Mouse (Mus musculus): ENCODE measurements around the gene Sema4a.

Sema4a gene

DNA sequence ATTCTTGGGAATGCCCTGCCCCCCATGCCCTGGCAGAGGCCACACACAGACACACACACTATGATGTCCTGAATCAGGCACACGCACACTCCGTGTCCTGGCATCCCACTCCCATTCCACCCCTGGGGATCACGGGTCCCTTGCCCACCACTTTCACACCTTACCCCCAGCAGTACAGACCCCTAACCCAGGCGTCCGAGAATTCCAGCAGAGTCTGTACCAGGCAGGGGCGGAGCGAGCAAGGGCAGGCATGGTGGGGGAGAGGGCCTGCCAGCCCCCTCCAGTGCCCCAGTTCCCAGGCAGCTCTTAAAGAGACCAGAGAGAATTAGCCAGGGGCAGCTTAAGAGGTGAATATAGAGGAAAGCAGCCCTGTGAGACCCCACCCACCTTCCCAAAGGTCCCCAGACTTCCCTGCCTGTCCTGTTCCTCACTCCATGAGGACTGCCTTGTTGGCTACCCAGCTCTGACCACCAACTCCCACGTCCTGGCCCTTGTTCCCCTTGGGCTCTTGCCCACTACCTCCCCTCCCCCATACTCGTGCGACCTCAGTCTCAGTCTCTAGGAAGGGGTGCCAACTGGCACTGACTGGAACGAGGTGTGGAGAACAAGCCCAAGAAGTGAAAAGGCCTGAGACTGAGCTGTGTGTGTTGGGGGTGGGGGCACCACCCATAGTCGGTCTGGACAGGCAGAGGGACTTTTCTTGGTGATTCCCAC, at the start of gene Sema4a:
TSS of gene Sema4a (minus strand) at position 200 of the 714 bp plus-strand sequence.
- DNase-seq (ENCODE audit: low read depth, low spot score) = no peak

DNA sequence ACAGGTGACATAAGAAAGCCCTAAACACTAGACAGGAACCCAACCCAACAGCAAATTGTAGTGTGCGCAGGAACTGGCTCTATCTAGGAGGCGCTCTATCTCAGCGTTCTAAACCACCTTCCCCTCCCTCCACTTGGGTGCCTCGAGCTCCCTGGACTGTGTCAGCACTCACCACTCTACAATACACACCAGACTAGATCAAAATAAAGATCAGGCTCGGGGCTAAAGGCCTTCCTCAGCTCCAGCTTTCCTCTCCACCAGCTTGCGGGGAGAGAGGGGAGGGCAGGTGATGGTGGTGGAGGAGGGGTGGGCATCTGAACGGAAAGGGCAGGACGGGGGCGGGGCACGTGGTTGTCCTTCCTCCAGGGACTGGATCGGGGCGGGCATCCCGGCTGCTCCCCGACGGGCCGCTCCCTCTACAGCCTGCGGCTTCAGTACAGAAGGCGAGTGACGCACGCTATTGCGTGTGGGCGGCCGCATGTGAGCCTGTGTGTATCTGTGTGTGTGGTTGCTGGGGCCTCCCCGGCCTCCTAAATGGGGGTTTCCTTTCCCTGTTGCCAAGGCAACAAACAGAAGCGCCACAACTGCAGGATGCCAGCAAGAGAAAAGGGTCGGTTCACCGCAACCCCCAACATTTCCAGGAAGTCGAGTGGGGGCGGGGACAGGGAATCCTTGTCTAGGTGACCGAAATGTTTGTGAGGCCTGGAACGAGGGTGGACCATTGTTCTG, 48.9 kb upstream of the Sema4a start, which contains the start of gene Lmna:
TSS of gene Lmna (minus strand) at position 265 of the 729 bp plus-strand sequence.
- DNase-seq (ENCODE audit: low read depth, low spot score) = no peak

DNA sequence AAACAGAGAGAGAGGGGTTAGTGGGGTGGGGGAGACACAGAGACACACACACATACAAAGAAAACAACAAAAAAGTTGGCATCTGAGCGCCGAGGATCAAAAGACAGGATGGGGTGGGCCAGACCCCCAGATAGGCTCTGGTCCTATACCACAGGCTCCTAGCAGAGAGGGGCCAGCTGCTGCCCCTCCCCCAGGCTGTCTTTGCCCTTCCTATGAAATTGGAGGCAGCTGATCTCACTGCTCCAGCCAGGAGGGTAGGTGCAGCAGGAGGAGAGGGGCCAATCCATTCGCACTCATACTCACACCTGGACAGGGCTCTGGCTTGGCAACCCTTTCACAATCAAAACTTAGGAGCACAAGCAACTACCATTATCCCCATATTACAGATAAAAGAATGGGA, 48.3 kb upstream of the Sema4a start:
- no peak for DNase-seq (ENCODE audit: low read depth, low spot score)

DNA sequence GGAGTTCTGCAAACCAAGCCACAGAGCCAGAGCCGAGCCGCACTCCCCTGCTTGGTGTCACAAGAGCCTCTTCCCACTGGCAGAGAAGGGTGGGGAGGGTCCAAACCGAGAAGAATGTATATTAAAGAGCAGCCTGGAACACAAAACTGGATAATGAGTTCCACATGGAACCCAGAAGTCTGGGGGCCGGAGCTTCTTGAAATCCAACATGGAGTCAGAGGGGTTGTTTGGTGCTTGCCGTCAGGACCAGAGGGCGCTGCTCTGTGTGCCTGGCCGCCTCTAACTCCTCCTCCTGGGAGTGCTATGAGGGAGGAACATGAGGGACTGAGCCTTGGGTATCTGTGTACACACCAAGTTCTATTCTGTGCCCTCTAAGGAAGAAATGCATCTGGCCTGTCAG, 44.8 kb upstream of the Sema4a start:
- no peak for DNase-seq (ENCODE audit: low read depth, low spot score)

DNA sequence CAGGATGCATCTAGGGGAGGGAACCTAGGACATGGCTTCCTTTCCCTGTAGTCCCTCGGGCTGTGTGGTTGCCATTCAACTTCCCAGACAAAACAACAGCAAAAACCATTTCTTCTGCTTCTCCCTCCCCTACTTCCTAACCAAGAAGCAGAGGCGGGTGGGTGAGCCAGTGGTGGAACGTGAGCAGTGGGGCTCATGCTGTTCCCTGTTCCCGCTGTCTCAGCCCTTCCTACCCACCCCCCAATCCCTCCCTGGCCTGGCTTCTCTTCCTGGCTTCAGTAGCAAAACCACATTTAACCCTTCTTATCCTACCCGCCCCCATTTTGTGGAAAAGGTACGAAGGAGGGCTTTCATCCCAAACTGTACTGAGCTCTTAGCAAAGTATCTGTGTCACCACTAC, 44.1 kb upstream of the Sema4a start:
- no peak for DNase-seq (ENCODE audit: low read depth, low spot score)

DNA sequence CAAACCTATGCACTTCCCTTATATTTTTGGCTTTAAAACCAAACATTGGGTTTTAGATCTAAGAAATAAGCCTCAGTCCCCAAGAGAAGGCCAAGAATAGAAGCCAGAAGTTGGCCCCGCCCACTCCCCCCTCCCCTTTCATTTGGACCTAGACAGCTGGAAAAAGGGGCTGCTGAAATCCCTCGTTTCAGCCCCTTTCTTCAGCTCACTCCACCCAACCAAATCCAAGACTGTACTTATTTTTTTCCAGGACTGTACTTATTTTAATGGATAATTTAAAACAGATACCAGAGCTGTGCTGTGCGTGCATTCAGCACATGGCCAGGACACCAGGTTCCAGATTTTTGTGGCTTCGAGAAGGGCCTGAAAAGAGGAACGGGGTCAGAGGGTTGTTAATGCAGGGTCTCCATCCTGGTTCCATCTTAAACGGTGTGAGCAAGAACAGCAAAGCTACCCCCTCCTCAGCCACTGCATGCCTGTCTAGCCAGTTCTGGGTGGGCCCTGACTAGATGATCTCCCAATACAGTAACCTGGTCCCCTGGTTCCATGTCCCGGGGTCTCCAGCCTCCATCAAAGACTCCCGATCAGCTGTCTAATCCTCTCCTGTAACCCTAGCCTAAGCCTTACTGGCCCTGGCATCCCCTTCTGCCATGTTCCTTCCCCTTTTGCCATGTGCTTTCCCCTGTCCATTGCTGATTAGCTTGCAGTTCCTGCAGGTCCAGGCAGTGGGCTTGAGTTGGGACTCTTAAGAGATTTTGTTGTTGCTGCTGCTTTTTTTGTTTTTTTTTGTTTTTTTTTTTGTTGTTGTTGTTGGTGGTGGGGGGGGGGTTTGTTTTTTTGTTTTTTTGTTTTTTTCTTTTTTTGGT, 43.1 kb upstream of the Sema4a start:
- no peak for DNase-seq (ENCODE audit: low read depth, low spot score)

DNA sequence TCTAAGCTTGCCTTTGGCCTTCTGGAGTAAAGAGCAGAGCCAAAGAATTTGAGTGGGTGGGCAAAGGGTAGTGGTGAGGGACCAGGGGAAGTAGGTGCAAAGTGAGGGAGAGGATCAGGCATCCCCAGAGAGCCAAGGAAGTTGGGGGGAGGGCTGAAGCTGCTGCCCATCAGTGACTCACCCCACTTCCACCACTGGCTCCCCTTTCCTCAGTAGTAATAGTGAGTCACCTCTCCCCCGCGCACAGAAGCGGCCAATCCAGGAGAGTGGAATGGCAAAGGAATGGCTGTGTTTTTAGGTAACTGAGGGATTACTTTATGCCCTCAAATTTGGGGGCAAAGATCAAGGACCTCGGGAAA, 42.5 kb upstream of the Sema4a start:
- no peak for DNase-seq (ENCODE audit: low read depth, low spot score)

DNA sequence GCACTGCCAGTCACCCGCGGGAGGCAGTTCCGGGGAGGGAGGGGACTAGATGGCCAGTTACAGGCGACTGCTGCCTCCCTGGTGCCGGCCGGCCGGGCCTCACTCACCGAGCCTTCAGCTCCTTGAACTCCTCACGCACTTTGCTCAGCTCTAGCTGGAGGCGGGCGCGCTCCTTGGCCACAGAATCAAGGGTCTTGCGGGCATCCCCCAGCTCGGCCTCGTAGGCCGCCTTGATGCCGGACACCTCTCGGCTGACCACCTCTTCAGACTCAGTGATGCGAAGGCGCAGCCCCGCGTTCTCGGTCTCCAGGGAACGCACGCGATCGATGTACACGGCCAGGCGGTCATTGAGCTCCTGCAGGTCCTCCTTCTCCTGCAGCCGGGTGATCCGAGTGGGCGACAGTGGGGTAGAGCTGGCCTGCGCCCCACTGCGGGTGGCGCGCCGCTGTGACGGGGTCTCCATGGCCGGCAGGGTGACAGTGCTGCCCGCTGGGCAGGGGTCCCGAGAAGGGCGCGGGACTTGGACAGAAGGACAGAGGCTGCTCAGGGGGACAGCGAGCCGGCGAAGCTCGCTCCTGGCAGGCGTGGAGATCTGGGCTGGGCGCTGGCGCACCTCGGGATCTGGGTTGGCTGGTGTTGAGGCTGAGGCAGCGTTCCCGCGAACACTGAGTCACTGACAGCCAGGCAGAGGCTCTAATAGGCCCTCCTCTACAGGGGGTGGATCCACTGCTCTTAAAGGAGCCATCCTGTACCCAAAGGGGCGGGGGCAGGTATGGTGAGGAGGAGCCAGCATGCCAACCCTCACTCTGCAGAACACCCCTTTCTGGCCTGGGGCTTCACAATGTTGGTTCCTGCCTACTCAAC, 41.9 kb upstream of the Sema4a start:
- no peak for DNase-seq (ENCODE audit: low read depth, low spot score)

DNA sequence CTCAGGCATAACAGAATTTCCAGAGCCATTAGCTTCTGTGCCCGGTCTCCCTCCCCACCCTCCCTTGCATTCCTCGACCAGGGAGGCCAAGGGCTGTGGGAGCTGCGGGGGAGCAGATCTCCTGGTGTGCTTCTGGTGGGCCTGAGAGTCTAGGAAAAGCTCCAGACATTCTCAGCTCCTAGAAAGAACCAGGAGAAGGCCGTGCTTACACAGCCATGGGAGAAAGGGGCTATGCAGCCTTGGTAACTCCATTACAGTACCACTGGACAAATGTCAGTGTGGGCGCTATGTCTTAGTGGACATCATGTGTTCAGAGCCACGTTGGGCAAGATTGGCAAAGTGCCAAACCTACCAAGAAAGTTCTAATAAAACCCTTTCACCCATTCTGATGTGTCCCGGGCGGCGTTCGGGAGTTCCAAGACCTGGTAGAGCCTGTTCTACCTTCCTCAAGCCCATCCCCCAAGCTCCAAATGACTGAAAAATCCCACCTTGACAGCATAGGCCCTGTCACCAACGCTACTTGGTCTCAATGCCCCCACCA, 41.1 kb upstream of the Sema4a start:
- DNase-seq (ENCODE audit: low read depth, low spot score) = no peak

DNA sequence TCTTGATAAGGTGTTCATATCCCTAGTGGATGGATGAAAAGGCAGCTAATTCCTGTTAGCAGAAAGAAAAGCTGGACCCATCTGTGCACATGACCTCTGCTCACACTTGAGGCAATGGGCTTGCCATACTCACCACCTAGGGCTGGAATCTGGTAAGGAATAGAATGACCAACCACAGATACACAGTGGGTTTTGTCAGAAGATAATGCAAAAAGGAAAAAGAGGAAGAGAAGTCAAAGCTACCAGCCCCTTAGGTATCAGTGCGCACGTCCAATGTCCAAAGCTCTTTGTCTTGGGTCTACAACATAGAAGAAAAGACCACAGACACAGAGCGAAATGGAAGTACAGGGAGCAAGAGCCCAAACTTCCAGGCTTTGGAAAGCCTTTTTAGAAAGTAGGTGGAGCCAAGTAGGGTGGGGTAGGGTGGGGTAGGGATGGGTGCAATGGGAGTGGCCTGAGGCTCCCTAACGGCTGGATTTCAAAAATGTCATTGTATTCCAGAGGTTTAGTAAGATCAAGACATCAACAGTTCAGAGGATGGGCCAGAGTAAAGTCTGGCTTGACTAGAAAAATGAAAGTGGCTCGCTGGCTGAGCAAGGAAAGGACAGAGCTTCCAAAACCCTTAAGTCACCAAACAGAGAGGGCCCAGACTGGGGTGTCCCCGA, 40.5 kb upstream of the Sema4a start:
- no peak for DNase-seq (ENCODE audit: low read depth, low spot score)

DNA sequence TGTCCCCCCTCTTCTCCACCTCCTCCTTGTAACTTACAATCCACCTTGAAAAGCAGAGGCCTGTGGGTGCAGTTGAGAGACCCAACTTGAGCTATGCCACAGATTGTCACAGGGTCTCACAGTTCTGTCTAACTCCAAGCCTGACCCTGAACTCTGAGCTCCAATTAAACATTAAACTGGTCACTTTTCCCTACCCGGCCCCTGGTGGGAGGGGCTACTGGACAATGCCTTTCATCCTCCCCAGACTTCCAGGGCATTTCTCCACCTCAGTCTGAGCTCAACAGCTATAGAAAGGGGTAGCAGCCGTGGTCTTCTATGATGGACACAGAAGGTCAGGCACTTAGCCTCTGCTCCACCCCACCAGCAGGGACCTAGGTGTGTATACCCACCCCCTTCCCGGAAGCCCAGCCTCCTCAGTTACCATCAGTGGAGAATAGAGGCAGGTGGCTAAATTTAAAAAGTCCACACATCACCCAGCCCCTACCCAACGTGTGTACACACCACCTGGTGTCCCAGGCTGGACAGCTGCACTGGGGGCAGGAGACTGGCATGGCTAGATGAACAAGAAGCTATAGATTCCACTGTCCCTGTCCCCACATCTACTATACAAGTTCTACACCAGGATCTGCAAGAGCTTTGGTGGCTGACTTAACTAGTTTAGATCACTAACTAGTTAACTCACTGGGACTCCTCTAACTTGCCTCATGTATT, 39.8 kb upstream of the Sema4a start:
- DNase-seq (ENCODE audit: low read depth, low spot score) = no peak

DNA sequence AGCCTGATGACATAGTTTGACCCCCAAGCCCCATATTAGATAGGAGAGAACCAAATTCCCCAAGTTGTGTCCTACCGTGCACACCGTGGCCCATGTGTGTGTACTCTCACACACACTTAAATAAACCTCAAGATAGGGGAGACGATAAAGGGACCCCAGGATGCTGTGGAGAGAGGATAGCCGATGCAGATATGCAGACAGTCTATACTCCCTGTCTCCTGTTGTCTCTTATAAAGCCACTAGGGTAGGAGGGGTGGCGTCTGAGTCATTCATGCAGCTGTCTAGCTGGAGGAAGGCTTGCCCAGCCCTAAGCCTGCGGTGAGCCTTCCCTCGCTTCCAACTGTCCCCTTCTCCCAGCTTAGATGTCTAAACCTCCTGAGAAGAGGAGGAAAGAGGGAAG, 39.1 kb upstream of the Sema4a start:
- DNase-seq (ENCODE audit: low read depth, low spot score) = no peak

DNA sequence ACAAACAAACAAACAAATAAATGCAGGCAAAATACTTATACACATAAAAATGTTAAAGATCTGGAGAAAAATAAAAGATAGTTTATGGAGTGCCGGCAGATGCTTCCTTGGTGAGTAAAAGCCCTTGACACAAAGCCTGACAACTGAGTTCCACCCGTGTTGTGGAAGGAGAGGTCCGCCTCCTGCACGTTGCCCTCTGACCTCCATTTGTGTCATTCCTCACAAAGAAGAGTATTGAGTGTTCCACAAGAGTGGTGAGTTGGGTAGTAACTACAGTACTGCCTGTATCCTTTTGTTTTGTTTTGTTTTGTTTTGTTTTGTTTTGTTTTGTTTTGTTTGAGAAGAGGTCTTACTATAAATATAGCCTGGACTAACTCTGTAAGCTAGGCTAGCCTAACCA, 38.6 kb upstream of the Sema4a start:
- DNase-seq (ENCODE audit: low read depth, low spot score) = no peak

DNA sequence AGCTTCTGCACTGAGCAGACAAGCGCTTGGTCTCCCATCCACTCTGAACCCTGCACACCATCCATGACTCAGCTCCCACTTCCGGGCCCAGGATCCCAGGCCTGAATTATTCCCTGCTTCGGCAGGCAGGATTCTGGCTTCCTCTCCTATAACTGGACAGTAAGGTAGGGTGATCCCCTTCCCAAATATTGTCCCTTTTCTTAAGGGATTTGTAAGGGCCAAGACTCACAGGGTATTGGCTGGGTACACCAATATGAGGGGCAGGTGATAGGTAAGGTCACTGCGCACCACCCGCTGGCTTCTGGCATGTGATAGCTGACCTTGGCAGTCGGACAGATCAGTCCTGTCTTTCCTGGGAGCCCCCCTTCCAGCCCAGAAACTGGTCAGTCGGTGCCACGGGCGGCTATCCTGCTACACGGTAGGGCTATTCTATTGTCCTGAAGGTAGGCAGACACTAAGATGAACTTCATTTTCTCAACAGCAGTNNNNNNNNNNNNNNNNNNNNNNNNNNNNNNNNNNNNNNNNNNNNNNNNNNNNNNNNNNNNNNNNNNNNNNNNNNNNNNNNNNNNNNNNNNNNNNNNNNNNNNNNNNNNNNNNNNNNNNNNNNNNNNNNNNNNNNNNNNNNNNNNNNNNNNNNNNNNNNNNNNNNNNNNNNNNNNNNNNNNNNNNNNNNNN, 34.9 kb upstream of the Sema4a start:
- no peak for DNase-seq (ENCODE audit: low read depth, low spot score)

DNA sequence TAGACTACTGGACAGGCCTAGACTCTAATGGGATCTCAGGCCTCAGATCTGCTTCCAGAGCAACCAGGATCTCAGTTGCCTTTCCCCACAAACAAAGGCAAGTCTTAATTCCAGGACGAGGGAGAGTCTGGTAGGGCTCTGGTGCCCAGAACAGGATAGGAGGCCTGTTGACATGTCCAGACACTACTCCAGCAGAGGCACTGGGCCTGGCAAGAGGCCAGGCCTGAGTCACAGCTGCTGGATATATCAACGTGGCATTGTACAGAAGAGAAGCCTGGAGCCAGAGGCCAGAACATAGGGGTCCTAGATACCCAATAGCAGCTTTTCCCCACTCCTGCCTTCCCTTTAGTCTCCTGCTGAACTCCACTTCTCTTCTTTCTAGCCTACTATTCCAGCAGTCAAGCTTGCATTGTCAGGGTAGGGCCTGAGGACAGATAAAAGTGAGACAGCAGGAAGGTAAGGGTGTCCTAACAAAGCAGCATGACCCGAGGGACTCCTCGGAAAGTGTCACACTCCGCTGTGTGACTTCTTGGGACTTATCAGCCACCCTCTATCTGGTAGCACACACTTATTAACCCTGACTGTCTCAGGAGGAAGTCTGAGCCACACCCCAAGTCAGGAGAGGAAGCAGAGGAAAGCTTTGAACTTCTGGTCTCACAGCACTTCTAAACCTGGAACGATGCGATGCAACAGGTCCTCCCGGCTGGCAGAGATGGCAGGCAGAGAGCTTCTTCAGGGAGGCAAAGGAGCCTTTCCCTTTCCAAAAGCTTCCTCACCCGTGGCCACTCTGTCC, 34.0 kb upstream of the Sema4a start:
- DNase-seq (ENCODE audit: low read depth, low spot score) = no peak

DNA sequence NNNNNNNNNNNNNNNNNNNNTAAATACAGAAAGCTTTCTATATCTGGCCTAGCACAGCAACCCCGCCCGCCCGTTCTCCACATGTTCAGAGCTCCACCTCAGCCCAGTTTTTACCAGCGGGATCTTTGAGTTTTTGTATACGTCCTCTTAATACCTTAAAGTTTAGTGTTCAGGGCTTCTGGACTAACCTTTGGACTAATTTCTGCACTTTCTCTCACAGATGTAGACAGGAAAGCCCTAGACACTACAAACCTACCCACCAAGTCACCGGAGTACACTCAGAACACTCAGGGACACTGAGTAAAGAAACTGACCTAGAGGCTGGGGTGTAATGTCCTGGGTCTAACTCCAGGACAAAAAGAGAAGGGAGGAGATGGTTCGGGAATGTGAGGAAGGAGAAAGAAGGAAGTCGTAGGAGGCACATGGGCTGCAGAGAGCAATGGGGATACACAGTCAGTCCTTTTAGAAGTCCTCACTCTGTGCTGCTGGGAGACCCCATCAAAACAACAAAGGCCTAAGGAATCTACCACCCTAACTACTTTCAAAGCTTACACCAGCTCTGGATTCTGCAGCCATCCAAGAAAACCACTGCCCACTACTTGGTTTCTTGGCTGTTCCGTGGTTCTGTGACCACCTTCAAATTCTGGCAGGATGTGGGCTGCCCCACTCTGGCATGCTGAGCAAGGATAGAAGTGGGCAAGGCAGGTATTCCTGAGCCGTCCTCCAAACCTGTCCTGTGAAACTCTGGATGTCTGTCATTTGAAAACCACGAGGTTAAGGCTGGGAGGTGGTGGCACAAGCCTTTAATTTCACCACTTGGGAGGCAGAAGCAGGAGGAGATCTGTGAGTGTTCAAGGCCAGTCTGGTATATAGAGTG, 33.0 kb upstream of the Sema4a start:
- DNase-seq (ENCODE audit: low read depth, low spot score) = no peak

DNA sequence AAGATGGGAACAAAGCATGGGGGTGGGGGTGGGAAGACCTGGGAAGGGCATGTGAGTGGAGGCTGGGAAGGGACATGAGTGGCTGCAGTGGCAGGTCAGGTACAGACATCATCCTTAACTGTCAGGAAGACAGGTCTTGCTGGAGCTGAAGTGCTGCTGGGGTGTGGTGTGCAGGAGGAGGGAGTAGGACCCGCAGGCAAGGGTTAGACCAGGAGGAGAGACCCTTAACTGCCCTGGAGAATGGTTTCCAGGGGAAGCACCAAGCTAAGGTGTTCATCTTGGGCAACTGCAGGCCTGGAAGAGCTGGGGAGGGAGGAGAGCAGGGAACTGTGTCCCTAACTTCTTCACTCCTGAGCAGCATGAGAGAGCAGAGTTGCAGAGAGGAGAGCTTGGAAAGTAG, 26.4 kb upstream of the Sema4a start:
- DNase-seq (ENCODE audit: low read depth, low spot score) = no peak

DNA sequence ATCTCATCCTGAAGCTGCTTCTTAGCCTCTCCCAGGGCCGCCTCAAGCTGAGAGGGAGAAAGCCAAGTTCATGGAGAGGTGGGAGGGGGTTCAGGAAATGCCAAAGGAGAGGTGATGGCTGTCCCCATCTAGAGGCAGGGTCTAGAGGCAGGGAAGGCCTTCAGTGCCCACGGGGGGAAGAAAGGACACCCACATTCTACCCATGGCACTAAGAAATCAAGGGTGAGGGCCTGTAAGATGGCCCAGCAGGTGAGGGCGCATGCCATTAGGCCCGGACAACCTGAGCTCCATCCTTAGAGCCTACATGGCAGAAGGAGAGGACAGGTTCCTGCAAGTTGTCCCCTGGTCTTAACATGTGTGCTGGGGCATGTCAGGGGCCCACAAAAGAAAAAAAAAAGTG, 25.9 kb upstream of the Sema4a start:
- DNase-seq (ENCODE audit: low read depth, low spot score) = no peak

Measured in WW6 (cell line).